Mouse (Mus musculus): ENCODE results near the gene Guca2b. TPM values are rescaled to one million over a fixed set of nuclear protein-coding genes. Genes with fewer than 3 reads are reported as not detected.
A peak's percentile ranks its signal among the peaks of the same experiment; 100 is the strongest.

The Guca2b gene
- polyA plus RNA-seq, 1 experiment, result 2,057 TPM

- 32% methylated on average over 8 of the region's 8 CpGs for WGBS
- H3K4me1 ChIP-seq (ENCODE audit: control insufficient read depth, insufficient read depth, insufficient read length, low read length), result peaks cover 17% of the 10 kb centered on the region; the same call in 1 of the 2 replicates
- TF ChIP-seq CTCF (IDR thresholded peaks at IDR 0.05; ENCODE audit: extremely low read depth, insufficient read length, insufficient replicate concordance, low read depth, low read length) (no peak), POLR2A (IDR thresholded peaks at IDR 0.05; ENCODE audit: low read depth, low read length) (no peak)
- H3K27me3 ChIP-seq (ENCODE audit: control insufficient read depth, insufficient read depth, low read length), result no peaks in the 10 kb centered on the region
- peak overlapping the region; percentile 98 for H3K27ac ChIP-seq (ENCODE audit: insufficient read depth, low read depth, low read length)
- H3K36me3 ChIP-seq (ENCODE audit: control insufficient read depth, insufficient read depth, low read length), result peaks cover 14% of the 10 kb centered on the region
- peak overlapping the region; percentile 71 for H3K4me3 ChIP-seq (ENCODE audit: low read depth, low read length)
These were observed 1.3 kb upstream of the Guca2b start for GRCm38 (mm10) chr4:119660007-119660406.

DNA sequence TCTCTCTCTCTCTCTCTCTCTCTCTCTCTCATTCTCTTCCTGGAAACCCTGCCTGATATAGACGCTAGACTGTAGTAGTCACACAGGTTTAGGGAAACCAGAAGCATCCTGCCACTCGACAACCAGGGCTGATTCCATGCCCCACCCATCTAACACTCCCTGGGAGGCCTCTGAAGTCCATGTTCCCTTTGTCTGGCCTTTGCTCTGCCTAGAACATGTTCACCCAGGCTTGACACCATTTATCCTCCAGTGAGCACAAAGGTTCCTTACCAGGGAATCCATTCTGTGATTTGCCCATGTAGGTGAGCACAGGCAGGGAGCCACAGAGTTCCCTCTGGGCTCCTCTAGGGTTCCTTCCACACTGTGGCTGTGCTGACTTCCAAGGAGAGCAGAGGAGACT is 508 bp downstream of the Guca2b start:
- TF ChIP-seq POLR2A (IDR thresholded peaks at IDR 0.05; ENCODE audit: low read depth, low read length) (no peak; the same call in 1 of the 2 replicates), CTCF (IDR thresholded peaks at IDR 0.05; ENCODE audit: extremely low read depth, insufficient read length, insufficient replicate concordance, low read depth, low read length) (no peak)
- H3K27ac ChIP-seq (ENCODE audit: insufficient read depth, low read depth, low read length), result peak overlapping the region; percentile 98
- H3K27me3 ChIP-seq (ENCODE audit: control insufficient read depth, insufficient read depth, low read length), result no peaks in the 10 kb centered on the region
- peak overlapping the region; percentile 71 for H3K4me3 ChIP-seq (ENCODE audit: low read depth, low read length)
- peaks cover 17% of the 10 kb centered on the region; the same call in 1 of the 2 replicates for H3K4me1 ChIP-seq (ENCODE audit: control insufficient read depth, insufficient read depth, insufficient read length, low read length)
- 16% methylated on average over 2 of the region's 2 CpGs for WGBS
- H3K36me3 ChIP-seq (ENCODE audit: control insufficient read depth, insufficient read depth, low read length), result peaks cover 14% of the 10 kb centered on the region

- peak overlapping the region; percentile 60 for H3K4me3 ChIP-seq (ENCODE audit: low read depth, low read length)
- peak overlapping the region; percentile 76 for H3K27ac ChIP-seq (ENCODE audit: insufficient read depth, low read depth, low read length)
- H3K27me3 ChIP-seq (ENCODE audit: control insufficient read depth, insufficient read depth, low read length), result no peaks in the 10 kb centered on the region
- H3K36me3 ChIP-seq (ENCODE audit: control insufficient read depth, insufficient read depth, low read length), result peaks cover 14% of the 10 kb centered on the region
- TF ChIP-seq CTCF (IDR thresholded peaks at IDR 0.05; ENCODE audit: extremely low read depth, insufficient read length, insufficient replicate concordance, low read depth, low read length), result no peak
- TF ChIP-seq POLR2A (IDR thresholded peaks at IDR 0.05; ENCODE audit: low read depth, low read length), result no peak
- peaks cover 17% of the 10 kb centered on the region; the same call in 1 of the 2 replicates for H3K4me1 ChIP-seq (ENCODE audit: control insufficient read depth, insufficient read depth, insufficient read length, low read length)
- 79% methylated on average over 1 of the region's 1 CpGs for WGBS
These were observed 1.7 kb downstream of the Guca2b start for GRCm38 (mm10) chr4:119657011-119657410.

DNA sequence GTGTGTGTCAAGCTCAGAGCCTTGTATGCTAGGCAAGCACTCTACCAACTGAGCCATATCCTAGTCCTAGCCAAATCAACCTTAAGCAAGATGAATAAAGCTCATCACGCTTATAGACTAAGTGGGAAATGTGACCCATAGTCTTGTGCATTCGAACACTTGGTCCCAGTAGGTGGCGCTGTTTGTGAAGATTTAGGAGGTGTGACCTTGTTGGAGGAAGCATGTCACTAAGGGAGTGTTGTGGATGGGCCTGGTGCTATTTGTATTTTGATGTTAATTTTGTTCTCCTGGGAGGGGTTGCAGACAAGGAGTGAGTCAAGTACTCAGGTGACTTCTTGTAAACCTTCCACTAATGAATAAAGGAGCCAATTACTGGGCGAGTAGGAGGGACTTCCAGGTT is 16.1 kb downstream of the Guca2b start:
- no peaks in the 10 kb centered on the region for H3K4me1 ChIP-seq (ENCODE audit: control insufficient read depth, insufficient read depth, insufficient read length, low read length)
- 86% methylated on average over 4 of the region's 4 CpGs for WGBS
- H3K27me3 ChIP-seq (ENCODE audit: control insufficient read depth, insufficient read depth, low read length), result no peaks in the 10 kb centered on the region
- TF ChIP-seq POLR2A (IDR thresholded peaks at IDR 0.05; ENCODE audit: low read depth, low read length) (no peak), CTCF (IDR thresholded peaks at IDR 0.05; ENCODE audit: extremely low read depth, insufficient read length, insufficient replicate concordance, low read depth, low read length) (no peak)
- H3K27ac ChIP-seq (ENCODE audit: insufficient read depth, low read depth, low read length), result no peak overlapping the region
- H3K4me3 ChIP-seq (ENCODE audit: low read depth, low read length), result no peak overlapping the region
- peaks cover 2% of the 10 kb centered on the region for H3K36me3 ChIP-seq (ENCODE audit: control insufficient read depth, insufficient read depth, low read length)

- Histone ChIP-seq H3K27me3 (ENCODE audit: control insufficient read depth, insufficient read depth, low read length) (no peaks in the 10 kb centered on the region), H3K36me3 (ENCODE audit: control insufficient read depth, insufficient read depth, low read length) (peaks cover 2% of the 10 kb centered on the region), H3K27ac (ENCODE audit: insufficient read depth, low read depth, low read length) (no peak overlapping the region), H3K4me3 (ENCODE audit: low read depth, low read length) (peak overlapping the region; percentile 54), H3K4me1 (ENCODE audit: control insufficient read depth, insufficient read depth, insufficient read length, low read length) (peaks cover 21% of the 10 kb centered on the region)
- no peak for TF ChIP-seq CTCF (IDR thresholded peaks at IDR 0.05; ENCODE audit: extremely low read depth, insufficient read length, insufficient replicate concordance, low read depth, low read length)
- TF ChIP-seq POLR2A (IDR thresholded peaks at IDR 0.05; ENCODE audit: low read depth, low read length), result no peak
- WGBS, result 77% methylated on average over 11 of the region's 11 CpGs
These were observed 20.1 kb downstream of the Guca2b start for GRCm38 (mm10) chr4:119638656-119639055.

DNA sequence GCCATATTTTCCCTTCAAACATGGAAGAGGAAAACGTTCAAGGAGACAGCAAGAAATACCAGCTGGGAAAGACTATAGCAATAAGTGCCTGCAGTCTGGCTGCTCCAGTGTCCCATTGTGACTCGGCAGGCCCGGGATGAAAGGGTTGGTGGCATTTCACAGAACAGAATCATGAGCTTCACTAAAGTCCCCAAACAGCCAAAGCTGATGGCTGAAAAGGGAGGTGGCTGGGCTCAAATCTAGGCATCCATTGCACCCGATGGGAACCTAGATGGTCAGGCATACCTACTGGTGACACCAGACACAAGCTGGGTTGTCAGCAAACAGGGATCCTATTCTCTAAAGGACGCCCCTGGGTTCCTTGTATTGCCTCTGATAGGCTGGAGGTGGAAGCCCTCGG is 20.8 kb downstream of the Guca2b start:
- peaks cover 2% of the 10 kb centered on the region for H3K36me3 ChIP-seq (ENCODE audit: control insufficient read depth, insufficient read depth, low read length)
- H3K4me3 ChIP-seq (ENCODE audit: low read depth, low read length), result peak overlapping the region; percentile 54
- 70% methylated on average over 6 of the region's 6 CpGs for WGBS
- no peaks in the 10 kb centered on the region for H3K27me3 ChIP-seq (ENCODE audit: control insufficient read depth, insufficient read depth, low read length)
- peaks cover 21% of the 10 kb centered on the region for H3K4me1 ChIP-seq (ENCODE audit: control insufficient read depth, insufficient read depth, insufficient read length, low read length)
- no peak for TF ChIP-seq POLR2A (IDR thresholded peaks at IDR 0.05; ENCODE audit: low read depth, low read length)
- no peak for TF ChIP-seq CTCF (IDR thresholded peaks at IDR 0.05; ENCODE audit: extremely low read depth, insufficient read length, insufficient replicate concordance, low read depth, low read length)
- peak overlapping the region; percentile 35 for H3K27ac ChIP-seq (ENCODE audit: insufficient read depth, low read depth, low read length)

DNA sequence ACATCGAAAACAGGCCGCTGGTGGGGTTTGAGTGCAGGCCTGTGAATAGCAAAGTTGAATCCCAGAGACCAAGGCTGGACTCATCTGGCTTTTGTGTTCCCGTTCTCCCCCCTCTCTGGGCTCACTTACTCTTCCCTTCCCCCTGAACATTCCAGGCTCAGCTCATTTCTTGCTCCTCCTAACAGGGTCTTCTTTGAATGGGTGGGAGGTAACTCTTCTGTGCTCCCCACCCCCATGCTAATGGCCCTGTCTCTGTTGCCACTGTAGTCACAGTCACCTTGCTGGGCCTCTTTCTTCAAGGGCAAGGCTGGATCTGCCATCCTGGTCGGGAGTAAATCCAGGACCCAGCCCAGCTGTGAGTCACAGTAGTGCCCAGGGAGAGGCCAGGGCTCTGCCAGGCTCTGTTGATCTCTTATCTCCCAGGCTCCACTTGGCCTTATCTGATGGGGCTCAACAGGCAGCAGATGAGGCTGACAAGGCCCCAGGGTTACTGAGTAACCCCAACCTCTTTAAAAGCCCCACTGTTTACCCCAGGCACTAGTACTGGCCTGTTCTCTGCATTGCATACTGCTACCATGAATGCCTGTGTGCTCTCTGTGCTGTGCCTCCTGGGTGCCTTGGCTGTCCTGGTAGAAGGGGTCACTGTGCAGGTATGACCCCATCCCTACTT is 21.4 kb downstream of the Guca2b start, which contains the start of gene Guca2a:
TSS of gene Guca2a (plus strand) at position 529 of the 670 bp plus-strand sequence.
- H3K36me3 ChIP-seq (ENCODE audit: control insufficient read depth, insufficient read depth, low read length), result no peaks in the 10 kb centered on the region; the same call in 1 of the 2 replicates
- 56% methylated on average over 4 of the region's 4 CpGs for WGBS
- no peaks in the 10 kb centered on the region for H3K27me3 ChIP-seq (ENCODE audit: control insufficient read depth, insufficient read depth, low read length)
- H3K27ac ChIP-seq (ENCODE audit: insufficient read depth, low read depth, low read length), result peak within 1 kb of the TSS; percentile 79
- TF ChIP-seq CTCF (IDR thresholded peaks at IDR 0.05; ENCODE audit: extremely low read depth, insufficient read length, insufficient replicate concordance, low read depth, low read length) (no peak), POLR2A (IDR thresholded peaks at IDR 0.05; ENCODE audit: low read depth, low read length) (peak; percentile 53; the same call in 1 of the 2 replicates)
- peak within 1 kb of the TSS; percentile 54 for H3K4me3 ChIP-seq (ENCODE audit: low read depth, low read length)
- H3K4me1 ChIP-seq (ENCODE audit: control insufficient read depth, insufficient read depth, insufficient read length, low read length), result peaks cover 22% of the 10 kb centered on the region
